ENCODE assay signal across 21 mouse cellular contexts in genomic region chr2:6505531-6505930, GRCm38 (mm10).
DNase-seq lines count a peak whose midpoint lies in the region; ATAC-seq and TF ChIP-seq lines count a peak whose summit lies in the region.
"Had no signal": no experiment of that assay in that cellular context is flagged by ENCODE, and none has a peak within 500 bp of the region (broad histone marks: within the 10 kb centered on the region; RNA-seq: fewer than 3 reads in every experiment).

No protein-coding gene starts in this region.

- ATAC-seq in hindbrain, embryonic 13.5 days (ENCODE audit: low FRiP score): 0 out of 2 replicates have a peak, but pooled peaks have one; percentile 19
- no peak for ATAC-seq in hindbrain, postnatal 0 days
- peak; percentile 21 for ATAC-seq in neural tube, embryonic 11.5 days (ENCODE audit: insufficient read depth, low FRiP score, low TSS enrichment)
- ATAC-seq in limb, embryonic 13.5 days (ENCODE audit: low FRiP score, low read depth): peak; percentile 25; the same call in 1 of the 2 replicates
- no peak for ATAC-seq in intestine, embryonic 16.5 days

- no peak overlapping the region for H3K4me2 ChIP-seq in hindbrain, embryonic 13.5 days
- no peak overlapping the region for H3K4me2 ChIP-seq in hindbrain, postnatal 0 days (ENCODE audit: low read depth, low read length)
- H3K4me2 ChIP-seq in neural tube, embryonic 11.5 days (ENCODE audit: low read depth): no peak overlapping the region
- H3K4me2 ChIP-seq in limb, embryonic 13.5 days (replicated peaks): no peak overlapping the region
- H3K4me2 ChIP-seq in intestine, embryonic 16.5 days (ENCODE audit: low read depth, low read length): no peak overlapping the region
- H3K4me2 ChIP-seq: forebrain, embryonic 12.5 days; liver, embryonic 13.5 days had no signal

- no peak overlapping the region for H3K4me3 ChIP-seq in hindbrain, embryonic 13.5 days
- no peak overlapping the region for H3K4me3 ChIP-seq in hindbrain, postnatal 0 days (ENCODE audit: low read length)
- H3K4me3 ChIP-seq in neural tube, embryonic 11.5 days (ENCODE audit: low read depth, low read length): no peak overlapping the region
- no peak overlapping the region for H3K4me3 ChIP-seq in limb, embryonic 13.5 days
- H3K4me3 ChIP-seq in intestine, embryonic 16.5 days (ENCODE audit: low read length): no peak overlapping the region
- H3K4me3 ChIP-seq: embryonic facial prominence, embryonic 10.5 days; forebrain, embryonic 12.5 days; limb, embryonic 12.5 days; liver, embryonic 13.5 days; midbrain, embryonic 10.5 days had no signal

- H3K27me3 ChIP-seq in hindbrain, embryonic 13.5 days: no peaks in the 10 kb centered on the region
- H3K27me3 ChIP-seq in hindbrain, postnatal 0 days (ENCODE audit: insufficient read depth, low read length): no peaks in the 10 kb centered on the region
- H3K27me3 ChIP-seq in neural tube, embryonic 11.5 days (ENCODE audit: control insufficient read depth, insufficient read depth, low read length): no peaks in the 10 kb centered on the region
- H3K27me3 ChIP-seq in limb, embryonic 13.5 days: no peaks in the 10 kb centered on the region
- no peaks in the 10 kb centered on the region for H3K27me3 ChIP-seq in intestine, embryonic 16.5 days (replicated peaks; ENCODE audit: control insufficient read depth, insufficient read depth, low read length)
- H3K27me3 ChIP-seq: forebrain, embryonic 12.5 days; limb, embryonic 12.5 days; liver, embryonic 13.5 days had no signal

- H3K9ac ChIP-seq in hindbrain, embryonic 13.5 days: no peak overlapping the region
- H3K9ac ChIP-seq in hindbrain, postnatal 0 days (replicated peaks; ENCODE audit: low read length): no peak overlapping the region
- no peak overlapping the region for H3K9ac ChIP-seq in neural tube, embryonic 11.5 days (ENCODE audit: low read length)
- H3K9ac ChIP-seq in limb, embryonic 13.5 days: no peak overlapping the region
- H3K9ac ChIP-seq in intestine, embryonic 16.5 days (ENCODE audit: low read depth, low read length): no peak overlapping the region
- H3K9ac ChIP-seq: forebrain, embryonic 12.5 days; limb, embryonic 12.5 days; liver, embryonic 13.5 days had no signal

- no peaks in the 10 kb centered on the region for H3K9me3 ChIP-seq in hindbrain, embryonic 13.5 days
- no peaks in the 10 kb centered on the region for H3K9me3 ChIP-seq in hindbrain, postnatal 0 days (ENCODE audit: low read length)
- H3K9me3 ChIP-seq in neural tube, embryonic 11.5 days (ENCODE audit: control insufficient read depth, low read length): no peaks in the 10 kb centered on the region
- no peaks in the 10 kb centered on the region for H3K9me3 ChIP-seq in limb, embryonic 13.5 days
- H3K9me3 ChIP-seq in intestine, embryonic 16.5 days (ENCODE audit: control insufficient read depth, low read length): no peaks in the 10 kb centered on the region
- H3K9me3 ChIP-seq: embryonic facial prominence, embryonic 10.5 days; forebrain, embryonic 12.5 days; limb, embryonic 12.5 days; liver, embryonic 13.5 days had no signal

- TF ChIP-seq CTCF in hindbrain, postnatal 0 days (IDR thresholded peaks at IDR 0.05; ENCODE audit: low read depth): no peak

- H3K27ac ChIP-seq in hindbrain, embryonic 13.5 days: no peak overlapping the region
- H3K27ac ChIP-seq in hindbrain, postnatal 0 days: no peak overlapping the region
- no peak overlapping the region for H3K27ac ChIP-seq in neural tube, embryonic 11.5 days (ENCODE audit: low read depth, low read length)
- H3K27ac ChIP-seq in limb, embryonic 13.5 days: no peak overlapping the region
- H3K27ac ChIP-seq in intestine, embryonic 16.5 days (ENCODE audit: low read length): no peak overlapping the region
- H3K27ac ChIP-seq: embryonic facial prominence, embryonic 10.5 days; liver, embryonic 13.5 days; macrophage had no signal

- 84% methylated on average over 12 of the region's 12 CpGs for WGBS in hindbrain, embryonic 13.5 days
- WGBS in hindbrain, postnatal 0 days: 85% methylated on average over 12 of the region's 12 CpGs
- WGBS in neural tube, embryonic 11.5 days: 77% methylated on average over 12 of the region's 12 CpGs
- 67% methylated on average over 12 of the region's 12 CpGs for WGBS in limb, embryonic 13.5 days
- WGBS in intestine, embryonic 16.5 days: 84% methylated on average over 12 of the region's 12 CpGs

- H3K4me1 ChIP-seq in hindbrain, embryonic 13.5 days (replicated peaks): peaks cover 19% of the 10 kb centered on the region
- 0 out of 2 replicates have a peak, but pooled peaks cover 5% of the 10 kb centered on the region for H3K4me1 ChIP-seq in hindbrain, postnatal 0 days (ENCODE audit: insufficient read depth, low read length)
- 0 out of 2 replicates have a peak, but pooled peaks cover 3% of the 10 kb centered on the region for H3K4me1 ChIP-seq in neural tube, embryonic 11.5 days (ENCODE audit: control insufficient read depth, insufficient read depth, low read length)
- peaks cover 30% of the 10 kb centered on the region for H3K4me1 ChIP-seq in limb, embryonic 13.5 days
- no peaks in the 10 kb centered on the region for H3K4me1 ChIP-seq in intestine, embryonic 16.5 days (ENCODE audit: control insufficient read depth, insufficient read depth, low read length)
- H3K4me1 ChIP-seq: liver, embryonic 13.5 days had no signal

- DNase-seq in hindbrain, postnatal 0 days (ENCODE audit: low spot score): no peak
- no peak for DNase-seq in neural tube, embryonic 11.5 days (ENCODE audit: low spot score)
- no peak for DNase-seq in neural tube, embryonic 10.5 days (ENCODE audit: extremely low spot score, low spot score)
- DNase-seq in spleen, postnatal 14 days (ENCODE audit: low spot score in 2 of 2): no peak
- DNase-seq: adrenal gland, adult 8-10 months; cerebellum, adult 9-10 months; gastrocnemius, postnatal 25 days; heart, postnatal 14 days; kidney, adult 2 months; kidney, postnatal 4 days; layer of hippocampus, adult 9-11 months; liver, embryonic 13.5 days; thymus, adult 2 months had no signal

- H3K36me3 ChIP-seq in hindbrain, embryonic 13.5 days: no peaks in the 10 kb centered on the region
- no peaks in the 10 kb centered on the region for H3K36me3 ChIP-seq in hindbrain, postnatal 0 days (ENCODE audit: insufficient read depth, low read length)
- H3K36me3 ChIP-seq in neural tube, embryonic 11.5 days (ENCODE audit: control insufficient read depth, insufficient read depth, low read length): no peaks in the 10 kb centered on the region
- no peaks in the 10 kb centered on the region for H3K36me3 ChIP-seq in limb, embryonic 13.5 days
- H3K36me3 ChIP-seq in intestine, embryonic 16.5 days (ENCODE audit: control insufficient read depth, insufficient read depth, low read length): no peaks in the 10 kb centered on the region
- H3K36me3 ChIP-seq: embryonic facial prominence, embryonic 10.5 days; forebrain, embryonic 12.5 days; limb, embryonic 12.5 days; liver, embryonic 13.5 days; midbrain, embryonic 10.5 days had no signal

Comparison
In these comparisons a context has a peak if more than half of its experiments do, and no peak if none do; other contexts are left out.
1. ATAC-seq: peak in hindbrain, embryonic 13.5 days (single experiment), neural tube, embryonic 11.5 days (single experiment) and limb, embryonic 13.5 days (single experiment); none in hindbrain, postnatal 0 days (single experiment) and intestine, embryonic 16.5 days (single experiment).